In genomic region chr9:99575677-99576480, GRCm38 (mm10) we compare ENCODE assay signal across 8 mouse cellular contexts. TPM values are rescaled to one million over a fixed set of nuclear protein-coding genes. Genes with fewer than 3 reads are reported as not detected.
DNase-seq lines count a peak whose midpoint lies in the region; ATAC-seq lines count a peak whose summit lies in the region.

Dbr1 (plus strand) TSS chr9:99575799.

- H3K4me1 ChIP-seq in embryonic facial prominence, embryonic 14.5 days (ENCODE audit: control insufficient read depth, insufficient read depth, low read length), result peaks cover 3% of the 10 kb centered on the region; the same call in 1 of the 2 replicates
- 0 out of 2 replicates have a peak, but pooled peaks cover 3% of the 10 kb centered on the region for H3K4me1 ChIP-seq in kidney, embryonic 14.5 days (ENCODE audit: control insufficient read depth, insufficient read depth, low read length)
- H3K4me1 ChIP-seq in limb, embryonic 15.5 days, result peaks cover 8% of the 10 kb centered on the region

- peak within 1 kb of the TSS; percentile 93 for H3K9ac ChIP-seq in embryonic facial prominence, embryonic 14.5 days (ENCODE audit: low read depth, low read length)
- H3K9ac ChIP-seq in kidney, embryonic 14.5 days (ENCODE audit: low read depth, low read length), result peak within 1 kb of the TSS; percentile 94
- peak within 1 kb of the TSS; percentile 84 for H3K9ac ChIP-seq in limb, embryonic 15.5 days

- H3K9me3 ChIP-seq in embryonic facial prominence, embryonic 14.5 days (ENCODE audit: control insufficient read depth, low read length), result no peaks in the 10 kb centered on the region
- no peaks in the 10 kb centered on the region for H3K9me3 ChIP-seq in kidney, embryonic 14.5 days (ENCODE audit: control insufficient read depth, low read length)
- H3K9me3 ChIP-seq in limb, embryonic 15.5 days, result no peaks in the 10 kb centered on the region

- no peaks in the 10 kb centered on the region for H3K27me3 ChIP-seq in embryonic facial prominence, embryonic 14.5 days (replicated peaks; ENCODE audit: control insufficient read depth, insufficient read depth, low read length)
- H3K27me3 ChIP-seq in kidney, embryonic 14.5 days (ENCODE audit: control insufficient read depth, insufficient read depth, low read length), result no peaks in the 10 kb centered on the region
- no peaks in the 10 kb centered on the region for H3K27me3 ChIP-seq in limb, embryonic 15.5 days

- DNase-seq in 3T3-L1 (ENCODE audit: low read depth, low spot score), result peak; percentile 91
- DNase-seq in adrenal gland, postnatal 4 days (ENCODE audit: low spot score in 2 of 2), result peak; percentile 74 to 83
- DNase-seq in embryonic facial prominence, embryonic 14.5 days (ENCODE audit: low spot score), result peak; percentile 96
- DNase-seq in heart, adult 9 months (ENCODE audit: low spot score in 2 of 2), result peak; percentile 93
- DNase-seq in monocyte, adult 2 months (ENCODE audit: low read depth in 1 of 2, low spot score in 2 of 2), result peak; percentile 75 to 84
- DNase-seq in spleen, postnatal 36 days (ENCODE audit: low spot score in 2 of 2), result peak; percentile 89 to 92

- peak; percentile 97 for ATAC-seq in embryonic facial prominence, embryonic 14.5 days (ENCODE audit: low read depth)
- ATAC-seq in kidney, embryonic 14.5 days (ENCODE audit: low FRiP score, low TSS enrichment), result peak; percentile 94
- peak; percentile 87 for ATAC-seq in limb, embryonic 15.5 days (ENCODE audit: insufficient number of reproducible peaks, low FRiP score, low TSS enrichment, low read depth)

- peaks cover 8% of the 10 kb centered on the region; the same call in 1 of the 2 replicates for H3K36me3 ChIP-seq in embryonic facial prominence, embryonic 14.5 days (ENCODE audit: control insufficient read depth, insufficient read depth, low read length)
- peaks cover 10% of the 10 kb centered on the region; the same call in 1 of the 2 replicates for H3K36me3 ChIP-seq in kidney, embryonic 14.5 days (ENCODE audit: control insufficient read depth, insufficient read depth, low read length)
- H3K36me3 ChIP-seq in limb, embryonic 15.5 days, result 0 out of 2 replicates have a peak, but pooled peaks cover 6% of the 10 kb centered on the region

- H3K4me3 ChIP-seq in embryonic facial prominence, embryonic 14.5 days (ENCODE audit: low read depth, low read length), result peak within 1 kb of the TSS; percentile 99
- H3K4me3 ChIP-seq in kidney, embryonic 14.5 days (ENCODE audit: low read length), result peak within 1 kb of the TSS; percentile 96
- peak within 1 kb of the TSS; percentile 95 for H3K4me3 ChIP-seq in limb, embryonic 15.5 days

- 1% methylated on average over 45 of the region's 57 CpGs for WGBS in embryonic facial prominence, embryonic 14.5 days
- WGBS in kidney, embryonic 14.5 days, result under 1% methylated on average over 57 of the region's 57 CpGs
- WGBS in limb, embryonic 15.5 days, result under 1% methylated on average over 57 of the region's 57 CpGs

- peak within 1 kb of the TSS; percentile 85 for H3K27ac ChIP-seq in embryonic facial prominence, embryonic 14.5 days (replicated peaks; ENCODE audit: low read depth, low read length)
- H3K27ac ChIP-seq in kidney, embryonic 14.5 days (ENCODE audit: low read depth, low read length), result peak within 1 kb of the TSS; percentile 86
- H3K27ac ChIP-seq in limb, embryonic 15.5 days, result peak within 1 kb of the TSS; percentile 88

- H3K4me2 ChIP-seq in embryonic facial prominence, embryonic 14.5 days (ENCODE audit: low read depth, low read length), result peak within 1 kb of the TSS; percentile 67
- peak within 1 kb of the TSS; percentile 74 for H3K4me2 ChIP-seq in kidney, embryonic 14.5 days (replicated peaks; ENCODE audit: low read depth, low read length)
- H3K4me2 ChIP-seq in limb, embryonic 15.5 days, result peak within 1 kb of the TSS; percentile 59

RNA-seq across cellular contexts. Expression of gene Dbr1, which starts in this region (rescaled TPM):
- 10 to 100 TPM; 18.8 to 21.2 TPM for total RNA-seq in adrenal gland, postnatal 4 days (2021)
- polyA plus RNA-seq in embryonic facial prominence, embryonic 14.5 days (2014; fragmentation: Nextera tagmentation; extraction: Ambion mirVana), result 19.0 and 21.3 TPM in 2 replicates
- polyA plus RNA-seq in kidney, embryonic 14.5 days (2014; fragmentation: Nextera tagmentation; extraction: Ambion mirVana), result 24.7 and 28.6 TPM in 2 replicates
- polyA plus RNA-seq in limb, embryonic 15.5 days (2015; fragmentation: Nextera tagmentation; extraction: Ambion mirVana), result 26.1 and 29.0 TPM in 2 replicates

Comparison
In these comparisons a context has a peak if more than half of its experiments do, and no peak if none do; other contexts are left out.
1. Peak in every context shown above with its lines: DNase-seq, ATAC-seq, H3K4me3 ChIP-seq and H3K27ac ChIP-seq.